Mouse (Mus musculus) B cell, adult 2 months (primary cell): Measurements from ENCODE around the gene Hs2st1.

Experiments used
- DNase-seq, 2 experiments: peaks; one replicate each; pipeline ENCODE4 v3.0.0; 2022

The Hs2st1 gene

GRCm38 (mm10) chr3:144432143-144432577 is 137.8 kb downstream of the Hs2st1 start:
- no peak for DNase-seq

- no peak for DNase-seq
Observed at GRCm38 (mm10) chr3:144428514-144429431, 141.2 kb downstream of the Hs2st1 start.

- no peak for DNase-seq
Observed at GRCm38 (mm10) chr3:144425041-144425448, 144.9 kb downstream of the Hs2st1 start.

- no peak for DNase-seq
Observed at GRCm38 (mm10) chr3:144421404-144422180, 148.4 kb downstream of the Hs2st1 start.

- no peak for DNase-seq
Observed at GRCm38 (mm10) chr3:144413821-144414220, 156.2 kb downstream of the Hs2st1 start.

- DNase-seq = peak; percentile 4 to 7
Observed at GRCm38 (mm10) chr3:144412538-144413272, 157.3 kb downstream of the Hs2st1 start.

- no peak for DNase-seq
Observed at GRCm38 (mm10) chr3:144411650-144412278, 158.2 kb downstream of the Hs2st1 start.

GRCm38 (mm10) chr3:144411051-144411542 is 158.9 kb downstream of the Hs2st1 start:
- DNase-seq = peak; percentile 15 to 17

- no peak for DNase-seq
Observed at GRCm38 (mm10) chr3:144408953-144409352, 161.0 kb downstream of the Hs2st1 start.

- DNase-seq = no peak
Observed at GRCm38 (mm10) chr3:144405331-144405730, 164.7 kb downstream of the Hs2st1 start.

- DNase-seq = no peak
Observed at GRCm38 (mm10) chr3:144401292-144401691, 168.7 kb downstream of the Hs2st1 start.

GRCm38 (mm10) chr3:144400870-144401269 is 169.1 kb downstream of the Hs2st1 start:
- no peak for DNase-seq

GRCm38 (mm10) chr3:144400374-144400773 is 169.6 kb downstream of the Hs2st1 start:
- no peak for DNase-seq

GRCm38 (mm10) chr3:144399358-144400096 is 170.5 kb downstream of the Hs2st1 start:
- DNase-seq = peak; percentile 74

GRCm38 (mm10) chr3:144398166-144398565 is 171.8 kb downstream of the Hs2st1 start:
- DNase-seq = no peak

GRCm38 (mm10) chr3:144396478-144396877 is 173.5 kb downstream of the Hs2st1 start:
- no peak for DNase-seq

- DNase-seq = no peak
Observed at GRCm38 (mm10) chr3:144394454-144394943, 175.5 kb downstream of the Hs2st1 start.

- no peak for DNase-seq
Observed at GRCm38 (mm10) chr3:144386446-144386845, 183.5 kb downstream of the Hs2st1 start.

- DNase-seq = no peak
Observed at GRCm38 (mm10) chr3:144384648-144385047, 185.3 kb downstream of the Hs2st1 start.

GRCm38 (mm10) chr3:144381431-144381980 is 188.5 kb downstream of the Hs2st1 start:
- DNase-seq = peak; percentile 9 to 16

GRCm38 (mm10) chr3:144380921-144381320 is 189.1 kb downstream of the Hs2st1 start:
- peak; percentile 58 to 59 for DNase-seq
